Mouse (Mus musculus) spleen, adult 2 months (tissue): ENCODE data around the gene Polrmt.

Source experiments
- CTCF ChIP-seq: fragments of 200-500 bp; IDR thresholded peaks from 2 replicates; pipeline ENCODE4 v1.5.1; 2011; ENCODE audit warnings: mild to moderate bottlenecking, inconsistent platforms; ENCODE audit not compliant: insufficient read depth, insufficient read length, insufficient replicate concordance; ENCODE audit errors: extremely low read depth
- POLR2A ChIP-seq: fragments of 200-500 bp; IDR thresholded peaks from 2 replicates; pipeline ENCODE4 v1.6.1; 2011; ENCODE audit warnings: low read depth, low read length, inconsistent platforms

DNA sequence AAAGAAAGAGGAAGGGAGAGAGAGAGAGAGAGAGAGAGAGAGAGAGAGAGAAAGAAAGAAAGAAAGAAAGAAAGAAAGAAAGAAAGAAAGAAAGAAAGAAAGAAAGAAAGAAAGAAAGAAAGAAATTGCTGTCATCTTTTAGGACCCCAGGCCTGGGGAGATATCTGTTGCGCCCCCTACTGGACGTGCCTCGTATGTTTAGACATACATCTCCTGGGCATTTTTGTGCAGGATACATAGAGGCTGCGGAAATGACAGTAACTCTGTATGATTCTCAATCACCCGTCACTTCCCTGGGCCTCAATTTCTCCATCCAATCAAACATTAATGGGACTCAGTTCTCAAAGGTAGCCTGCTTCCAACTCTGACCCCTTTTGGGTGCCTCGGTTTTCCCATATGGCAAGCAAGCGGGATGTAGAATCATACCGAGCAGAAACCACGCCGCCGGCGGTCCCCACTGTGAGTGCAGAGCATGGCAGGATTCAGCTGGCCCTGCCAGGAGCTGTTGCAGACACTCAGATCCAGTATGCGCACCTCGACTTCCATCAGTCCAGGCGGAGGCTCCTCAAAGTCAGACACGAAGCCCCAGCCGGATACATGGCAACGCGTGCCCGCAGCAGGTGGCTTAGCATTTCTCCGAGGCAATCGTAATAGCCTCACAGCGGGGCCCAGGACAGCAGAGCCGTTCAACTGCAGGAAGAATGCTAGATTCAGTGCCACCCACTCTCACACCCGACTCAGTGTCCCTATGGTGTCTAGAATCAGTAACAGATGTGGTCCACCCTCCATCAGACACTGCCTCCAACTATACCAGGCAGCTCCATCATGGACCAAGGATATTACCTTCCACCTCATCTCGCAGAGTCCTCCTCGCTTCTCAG is 37.8 kb upstream of the Polrmt start:
- TF ChIP-seq POLR2A, result no peak
- peak; percentile 30; the same call in 1 of the 2 replicates for TF ChIP-seq CTCF
